12 mouse cellular contexts compared by ENCODE assay signal in the genomic region with DNA sequence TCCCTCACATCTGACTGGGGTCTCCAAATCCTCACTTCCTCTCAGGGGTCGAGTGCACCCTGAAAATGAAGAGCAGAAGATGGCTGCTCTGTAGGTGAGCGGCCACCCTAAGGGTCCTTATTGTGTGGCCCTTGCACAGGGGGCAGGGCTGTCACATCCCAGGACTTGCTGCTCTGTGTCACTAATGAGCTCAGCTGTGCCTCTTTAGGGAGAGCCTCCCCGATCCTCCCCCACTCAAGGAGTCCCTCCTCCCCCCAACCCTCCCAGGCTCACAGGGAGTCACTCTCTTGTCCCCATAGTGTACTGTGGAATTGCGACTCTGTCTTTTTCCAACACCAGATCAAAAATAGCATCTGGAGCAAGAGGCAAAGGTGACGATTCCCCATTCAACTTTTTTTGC.
DNase-seq lines count a peak whose midpoint lies in the region; ATAC-seq lines count a peak whose summit lies in the region.
"Had no signal": no experiment of that assay in that cellular context is flagged by ENCODE, and none has a peak within 500 bp of the region (broad histone marks: within the 10 kb centered on the region; RNA-seq: fewer than 3 reads in every experiment).

No protein-coding gene starts in this region.

- no peak overlapping the region for H3K9ac ChIP-seq in heart, embryonic 12.5 days
- no peak overlapping the region for H3K9ac ChIP-seq in kidney, embryonic 16.5 days (replicated peaks; ENCODE audit: low read length)
- H3K9ac ChIP-seq in neural tube, embryonic 14.5 days (replicated peaks; ENCODE audit: low read depth, low read length), result no peak overlapping the region
- no peak overlapping the region for H3K9ac ChIP-seq in neural tube, embryonic 15.5 days (replicated peaks)
- H3K9ac ChIP-seq: lung, embryonic 14.5 days had no signal

- 30% methylated on average over 5 of the region's 5 CpGs for WGBS in heart, embryonic 12.5 days
- WGBS in kidney, embryonic 16.5 days, result 48% methylated on average over 5 of the region's 5 CpGs
- WGBS in neural tube, embryonic 14.5 days, result 47% methylated on average over 5 of the region's 5 CpGs
- 51% methylated on average over 5 of the region's 5 CpGs for WGBS in neural tube, embryonic 15.5 days

- H3K4me1 ChIP-seq in heart, embryonic 12.5 days (replicated peaks), result peaks cover 28% of the 10 kb centered on the region
- H3K4me1 ChIP-seq in kidney, embryonic 16.5 days (ENCODE audit: insufficient read depth, low read length), result peaks cover 31% of the 10 kb centered on the region
- H3K4me1 ChIP-seq in neural tube, embryonic 14.5 days (ENCODE audit: control insufficient read depth, insufficient read depth, low read length), result no peaks in the 10 kb centered on the region
- peaks cover 8% of the 10 kb centered on the region; the same call in 1 of the 2 replicates for H3K4me1 ChIP-seq in neural tube, embryonic 15.5 days

- H3K9me3 ChIP-seq in heart, embryonic 12.5 days (replicated peaks), result no peaks in the 10 kb centered on the region
- H3K9me3 ChIP-seq in kidney, embryonic 16.5 days (ENCODE audit: low read length), result no peaks in the 10 kb centered on the region
- no peaks in the 10 kb centered on the region for H3K9me3 ChIP-seq in neural tube, embryonic 14.5 days (ENCODE audit: control insufficient read depth, low read length)
- H3K9me3 ChIP-seq in neural tube, embryonic 15.5 days (replicated peaks), result no peaks in the 10 kb centered on the region

- H3K4me3 ChIP-seq in heart, embryonic 12.5 days, result no peak overlapping the region
- H3K4me3 ChIP-seq in kidney, embryonic 16.5 days (ENCODE audit: low read length), result no peak overlapping the region
- no peak overlapping the region for H3K4me3 ChIP-seq in neural tube, embryonic 14.5 days (ENCODE audit: low read depth, low read length)
- H3K4me3 ChIP-seq in neural tube, embryonic 15.5 days (replicated peaks), result no peak overlapping the region
- H3K4me3 ChIP-seq: myocyte had no signal

- peaks cover 3% of the 10 kb centered on the region; the same call in 1 of the 2 replicates for H3K36me3 ChIP-seq in heart, embryonic 12.5 days
- H3K36me3 ChIP-seq in kidney, embryonic 16.5 days (ENCODE audit: insufficient read depth, low read length), result peaks cover 4% of the 10 kb centered on the region; the same call in 1 of the 2 replicates
- no peaks in the 10 kb centered on the region for H3K36me3 ChIP-seq in neural tube, embryonic 14.5 days (ENCODE audit: control insufficient read depth, insufficient read depth, low read length)
- no peaks in the 10 kb centered on the region for H3K36me3 ChIP-seq in neural tube, embryonic 15.5 days

- DNase-seq in heart, adult 18-20 months, result no peak
- no peak for DNase-seq in kidney, adult 9 months
- DNase-seq in MN1 (ENCODE audit: low spot score), result no peak
- DNase-seq: adrenal gland, postnatal 25 days; cerebellum, postnatal 14 days; gastrocnemius, postnatal 14 days; lung, embryonic 14.5 days had no signal

- H3K4me2 ChIP-seq in heart, embryonic 12.5 days, result 0 out of 2 replicates have a peak overlapping the region, but pooled peaks have one; percentile 14
- H3K4me2 ChIP-seq in kidney, embryonic 16.5 days (replicated peaks; ENCODE audit: low read depth, low read length), result no peak overlapping the region
- no peak overlapping the region for H3K4me2 ChIP-seq in neural tube, embryonic 14.5 days (ENCODE audit: low read depth, low read length)
- H3K4me2 ChIP-seq in neural tube, embryonic 15.5 days, result no peak overlapping the region
- H3K4me2 ChIP-seq: lung, embryonic 14.5 days had no signal

- H3K27me3 ChIP-seq in heart, embryonic 12.5 days (replicated peaks), result no peaks in the 10 kb centered on the region
- no peaks in the 10 kb centered on the region for H3K27me3 ChIP-seq in kidney, embryonic 16.5 days (ENCODE audit: insufficient read depth, low read length)
- H3K27me3 ChIP-seq in neural tube, embryonic 14.5 days (ENCODE audit: control insufficient read depth, insufficient read depth, low read length), result no peaks in the 10 kb centered on the region
- H3K27me3 ChIP-seq in neural tube, embryonic 15.5 days (replicated peaks), result no peaks in the 10 kb centered on the region

- H3K27ac ChIP-seq in heart, embryonic 12.5 days (ENCODE audit: poor library complexity, severe bottlenecking), result no peak overlapping the region
- H3K27ac ChIP-seq in kidney, embryonic 16.5 days (ENCODE audit: low read length), result 0 out of 2 replicates have a peak overlapping the region, but pooled peaks have one; percentile 52
- no peak overlapping the region for H3K27ac ChIP-seq in neural tube, embryonic 14.5 days (ENCODE audit: low read depth, low read length)
- H3K27ac ChIP-seq in neural tube, embryonic 15.5 days (replicated peaks), result no peak overlapping the region

- peak; percentile 48; the same call in 1 of the 2 replicates for ATAC-seq in heart, embryonic 12.5 days (ENCODE audit: insufficient number of reproducible peaks, low FRiP score)
- peak; percentile 55 for ATAC-seq in kidney, embryonic 16.5 days (ENCODE audit: low FRiP score, low TSS enrichment)
- peak; percentile 51; the same call in 1 of the 2 replicates for ATAC-seq in neural tube, embryonic 14.5 days (ENCODE audit: low read depth)
- no peak for ATAC-seq in neural tube, embryonic 15.5 days (ENCODE audit: low FRiP score)
